Mouse (Mus musculus): ENCODE data around the gene Taf12.

DNA sequence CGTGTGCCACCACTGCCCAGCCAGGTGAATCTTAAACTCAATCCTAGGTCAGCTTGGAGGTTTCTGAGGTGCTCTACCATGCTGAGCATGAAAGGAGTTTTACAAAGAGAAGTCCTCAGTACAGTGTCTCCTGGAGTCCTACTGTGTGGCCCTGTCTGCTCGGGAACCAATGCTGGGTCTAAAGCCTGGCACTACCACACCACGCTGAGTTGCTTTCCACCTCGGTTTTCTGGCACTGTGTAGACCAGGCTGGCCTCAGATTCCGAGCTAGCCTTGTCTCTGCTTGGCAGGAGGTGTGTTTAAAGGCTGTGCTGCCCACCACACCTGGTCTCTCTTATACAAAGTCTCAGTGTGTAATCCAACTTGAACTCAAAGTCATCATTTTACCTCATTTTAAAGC lies 38.5 kb downstream of the Taf12 start:
- TF ChIP-seq CTCF (IDR thresholded peaks at IDR 0.05; ENCODE audit: low read depth) (no peak), EP300 (IDR thresholded peaks at IDR 0.05; ENCODE audit: low read depth) (no peak)

Data from liver, embryonic 14.5 days (tissue).